Mouse (Mus musculus) lung, embryonic 14.5 days (tissue): ENCODE data around the gene Jazf1. TPM values are rescaled to one million over a fixed set of nuclear protein-coding genes. Genes with fewer than 3 reads are reported as not detected.

Source experiments
- ATAC-seq: fragments of 200-750 bp; cut with Nextera tagmentation; 2 replicates; pipeline ENCODE4 v1.8.0; 2017; ENCODE audit warnings: mild to moderate bottlenecking, moderate TSS enrichment, moderate library complexity; ENCODE audit not compliant: insufficient read depth
- DNase-seq: peaks from one replicate; pipeline ENCODE4 v3.0.0-alpha.2; 2015
- H3K27ac ChIP-seq: fragments of 300-500 bp; sonication (generic); 2 replicates; pipeline ENCODE4 v1.5.1; 2014; ENCODE audit warnings: low read depth, mild to moderate bottlenecking, moderate library complexity
- H3K27me3 ChIP-seq: fragments of 300-500 bp; sonication (generic); 2 replicates; pipeline ENCODE4 v1.6.1; 2014; ENCODE audit warnings: low read length, control low read depth; ENCODE audit not compliant: insufficient read depth
- H3K36me3 ChIP-seq: fragments of 300-500 bp; sonication (generic); 2 replicates; pipeline ENCODE4 v1.6.1; 2014; ENCODE audit warnings: control low read depth; ENCODE audit not compliant: insufficient read depth
- H3K4me1 ChIP-seq: fragments of 300-500 bp; sonication (generic); 2 replicates; pipeline ENCODE4 v1.6.1; 2014; ENCODE audit warnings: antibody characterized with exemption, control low read depth; ENCODE audit not compliant: insufficient read depth
- H3K4me2 ChIP-seq: fragments of 300-500 bp; sonication (generic); 2 replicates; pipeline ENCODE4 v1.6.1; 2014; ENCODE audit warnings: mild to moderate bottlenecking
- H3K4me3 ChIP-seq: fragments of 300-500 bp; sonication (generic); 2 replicates; pipeline ENCODE4 v1.5.1; 2014; ENCODE audit warnings: low read depth, low read length
- H3K9ac ChIP-seq: fragments of 300-500 bp; sonication (generic); 2 replicates; pipeline ENCODE4 v1.6.1; 2014
- H3K9me3 ChIP-seq: fragments of 300-500 bp; sonication (generic); 2 replicates; pipeline ENCODE4 v1.6.1; 2016; ENCODE audit warnings: low read depth, low read length, control low read depth
- CTCF ChIP-seq: IDR thresholded peaks from 2 replicates; pipeline ENCODE4 v1.5.1; 2016; ENCODE audit warnings: antibody characterized with exemption, low read depth
- WGBS: fragments of 180-500 bp; shearing (Covaris S2); extraction: QIAGEN DNeasy Blood & Tissue Kit; methylation state at CpG from one replicate; pipeline ENCODE4 v1.1.7; 2014; 5-methylcytosine and 5-hydroxymethylcytosine counted together
- polyA plus RNA-seq: library from polyadenylated mRNA; unstranded; fragments of >200 nt; fragmentation: Nextera tagmentation; extraction: Ambion mirVana; gene quantifications from 2 replicates; pipeline ENCODE4 v1.2.1, GENCODE M21; 2014

Gene Jazf1
- polyA plus RNA-seq, 1 experiment from 2014 or later, result 3.9 TPM

DNA sequence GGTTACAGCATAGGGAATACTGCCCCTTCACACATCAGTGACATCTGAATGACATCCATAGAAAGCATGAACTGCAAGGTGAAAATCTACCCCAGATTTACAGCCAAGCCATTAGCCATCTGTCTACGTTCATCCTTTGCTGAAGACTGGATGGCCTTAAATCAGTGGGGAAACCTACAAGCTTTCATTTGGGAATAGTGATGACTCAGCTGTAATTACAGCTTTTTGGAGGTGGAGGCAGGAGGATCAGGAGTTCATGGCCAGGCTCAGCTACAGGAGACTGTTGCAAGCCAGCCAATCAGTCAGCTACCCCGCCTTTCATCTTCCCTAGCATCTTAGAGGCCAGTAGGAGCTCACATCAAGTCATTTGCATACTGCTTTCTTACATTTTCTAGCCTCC, 153.5 kb downstream of the Jazf1 start:
- ATAC-seq, result no peak
- WGBS, result 81% methylated on average over 2 of the region's 2 CpGs
- no peak for DNase-seq
- no peak overlapping the region for H3K9ac ChIP-seq
- no peaks in the 10 kb centered on the region for H3K27me3 ChIP-seq
- no peaks in the 10 kb centered on the region for H3K4me1 ChIP-seq
- no peaks in the 10 kb centered on the region for H3K36me3 ChIP-seq
- no peak for TF ChIP-seq CTCF
- no peak overlapping the region for H3K4me2 ChIP-seq
- H3K27ac ChIP-seq, result no peak overlapping the region
- H3K4me3 ChIP-seq, result no peak overlapping the region
- no peaks in the 10 kb centered on the region for H3K9me3 ChIP-seq

DNA sequence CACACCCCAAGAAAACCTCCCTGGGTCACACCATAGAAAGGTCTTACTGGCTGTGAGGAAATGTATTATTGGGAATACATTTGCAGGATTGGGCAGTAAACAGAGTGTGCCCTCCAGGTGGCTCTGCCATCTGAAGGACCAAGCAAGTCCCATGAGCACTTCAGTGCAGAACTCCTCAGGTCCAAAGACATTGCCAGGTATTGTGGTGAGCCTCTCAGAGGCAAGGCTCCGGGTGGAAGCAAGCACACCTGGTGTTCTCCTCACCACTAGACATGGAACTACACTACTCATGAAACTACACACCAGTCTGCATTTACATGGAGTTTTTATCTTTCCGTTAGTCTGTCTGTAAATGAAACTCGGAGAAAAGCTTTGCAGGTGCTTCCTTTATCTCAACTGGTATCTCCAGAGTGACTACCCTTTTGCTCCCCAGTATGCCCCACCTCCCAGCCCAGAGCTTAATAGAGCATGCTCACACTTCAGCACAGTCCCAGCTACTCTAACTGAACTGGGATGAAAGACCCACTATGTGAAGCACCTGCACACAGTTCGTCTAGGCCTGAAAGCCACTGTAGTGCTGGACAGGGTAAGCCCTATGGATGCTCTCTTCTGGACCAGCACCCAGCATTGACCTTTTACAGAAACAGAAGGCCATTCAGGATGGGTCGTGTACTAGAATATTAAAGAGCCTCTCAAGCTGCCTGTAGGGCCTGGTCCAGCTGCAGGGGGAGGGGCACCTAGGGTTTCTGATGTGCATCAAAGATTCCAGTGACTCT, 156.1 kb downstream of the Jazf1 start:
- ATAC-seq, result no peak
- no peak overlapping the region for H3K4me2 ChIP-seq
- TF ChIP-seq CTCF, result no peak
- no peaks in the 10 kb centered on the region for H3K27me3 ChIP-seq
- H3K36me3 ChIP-seq, result no peaks in the 10 kb centered on the region
- no peak for DNase-seq
- no peak overlapping the region for H3K27ac ChIP-seq
- H3K9me3 ChIP-seq, result no peaks in the 10 kb centered on the region
- H3K9ac ChIP-seq, result no peak overlapping the region
- 73% methylated on average over 5 of the region's 5 CpGs for WGBS
- no peak overlapping the region for H3K4me3 ChIP-seq
- no peaks in the 10 kb centered on the region for H3K4me1 ChIP-seq

DNA sequence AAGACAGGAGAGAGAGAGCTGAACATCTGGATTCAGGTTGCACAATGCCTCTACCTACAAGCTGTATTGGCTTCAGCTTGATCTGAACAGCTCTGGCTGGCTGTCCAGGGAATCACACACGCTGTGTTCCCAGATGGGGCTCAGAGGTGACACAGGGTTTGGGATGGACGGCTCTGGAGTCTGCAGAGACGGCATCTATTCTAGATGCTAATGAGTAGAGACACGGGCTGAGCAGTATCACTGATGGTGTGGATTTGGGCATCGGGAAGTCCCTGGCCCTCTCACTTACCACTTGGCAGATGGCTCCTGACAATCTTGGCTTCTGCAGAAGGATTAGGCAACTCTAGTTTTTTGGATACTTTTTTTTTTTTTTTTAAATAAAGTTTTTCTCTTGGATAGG, 161.6 kb downstream of the Jazf1 start:
- Histone ChIP-seq H3K9ac (no peak overlapping the region), H3K4me3 (no peak overlapping the region), H3K27ac (no peak overlapping the region), H3K4me2 (no peak overlapping the region), H3K36me3 (no peaks in the 10 kb centered on the region), H3K9me3 (no peaks in the 10 kb centered on the region), H3K4me1 (no peaks in the 10 kb centered on the region), H3K27me3 (no peaks in the 10 kb centered on the region)
- DNase-seq (no peak), ATAC-seq (no peak)
- WGBS, result 73% methylated on average over 5 of the region's 5 CpGs
- no peak for TF ChIP-seq CTCF

DNA sequence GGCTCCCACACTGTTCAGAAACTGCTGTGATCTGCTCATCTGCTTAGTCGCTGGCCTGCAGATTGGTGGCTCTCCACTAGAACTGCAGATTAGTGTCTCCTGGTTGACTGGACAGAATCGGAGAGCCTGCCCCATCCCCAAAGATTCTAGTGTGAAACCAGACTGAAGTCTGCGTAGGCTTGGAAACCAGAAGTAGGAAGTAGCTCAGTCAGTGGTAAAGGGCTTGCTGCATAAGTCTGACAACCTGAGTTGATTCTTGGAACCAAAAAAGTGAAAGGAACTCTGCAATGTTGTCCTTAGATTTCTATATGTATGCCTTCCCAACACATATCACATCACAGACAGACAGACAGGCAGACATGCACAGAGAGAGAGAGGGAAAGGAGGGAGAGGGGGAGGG, 163.3 kb downstream of the Jazf1 start:
- TF ChIP-seq CTCF, result no peak
- no peak overlapping the region for H3K27ac ChIP-seq
- ATAC-seq (no peak), DNase-seq (no peak)
- no peak overlapping the region for H3K4me2 ChIP-seq
- no peak overlapping the region for H3K9ac ChIP-seq
- H3K4me3 ChIP-seq, result no peak overlapping the region
- no peaks in the 10 kb centered on the region for H3K27me3 ChIP-seq
- no peaks in the 10 kb centered on the region for H3K4me1 ChIP-seq
- WGBS, result 52% methylated on average over 3 of the region's 3 CpGs
- H3K9me3 ChIP-seq, result no peaks in the 10 kb centered on the region
- no peaks in the 10 kb centered on the region for H3K36me3 ChIP-seq

DNA sequence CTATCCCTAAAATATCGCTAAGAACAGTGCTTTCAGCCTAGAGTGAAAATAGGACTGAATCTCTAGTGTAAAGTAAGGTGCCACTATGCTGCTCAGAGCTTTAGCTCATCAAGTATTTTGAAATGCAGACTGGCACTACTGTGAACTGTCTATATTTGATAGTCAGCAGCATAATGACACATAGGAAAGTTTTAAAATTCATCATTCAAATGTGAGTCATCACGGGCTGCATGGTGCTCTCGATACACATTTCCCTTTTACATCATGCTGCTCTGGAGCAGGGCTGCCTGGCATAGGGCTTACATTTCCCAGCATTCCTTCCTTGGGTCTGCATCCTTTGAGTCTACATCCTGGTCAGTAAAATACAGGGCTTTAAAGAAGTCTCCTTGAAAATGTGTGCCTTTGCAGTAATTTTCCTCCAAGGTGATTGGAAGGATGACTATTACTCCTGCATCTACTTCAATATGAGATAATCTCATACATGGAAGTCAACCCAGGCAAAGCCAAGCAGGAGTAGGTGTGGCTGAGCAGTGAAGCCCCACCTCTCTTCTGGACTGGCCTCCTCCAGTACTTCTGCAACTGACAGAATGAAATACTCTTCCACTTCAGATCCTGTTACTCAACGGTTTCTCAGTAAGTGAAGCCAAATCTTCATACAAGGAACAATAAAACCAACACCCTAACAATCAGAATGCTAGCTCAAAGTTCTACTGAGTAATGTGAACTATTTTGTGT, 165.0 kb downstream of the Jazf1 start:
- no peaks in the 10 kb centered on the region for H3K9me3 ChIP-seq
- no peaks in the 10 kb centered on the region for H3K4me1 ChIP-seq
- DNase-seq, result no peak
- H3K9ac ChIP-seq, result no peak overlapping the region
- H3K36me3 ChIP-seq, result no peaks in the 10 kb centered on the region
- WGBS, result 65% methylated on average over 4 of the region's 4 CpGs
- H3K27ac ChIP-seq, result no peak overlapping the region
- no peaks in the 10 kb centered on the region for H3K27me3 ChIP-seq
- no peak overlapping the region for H3K4me2 ChIP-seq
- TF ChIP-seq CTCF, result no peak
- no peak overlapping the region for H3K4me3 ChIP-seq
- no peak for ATAC-seq

DNA sequence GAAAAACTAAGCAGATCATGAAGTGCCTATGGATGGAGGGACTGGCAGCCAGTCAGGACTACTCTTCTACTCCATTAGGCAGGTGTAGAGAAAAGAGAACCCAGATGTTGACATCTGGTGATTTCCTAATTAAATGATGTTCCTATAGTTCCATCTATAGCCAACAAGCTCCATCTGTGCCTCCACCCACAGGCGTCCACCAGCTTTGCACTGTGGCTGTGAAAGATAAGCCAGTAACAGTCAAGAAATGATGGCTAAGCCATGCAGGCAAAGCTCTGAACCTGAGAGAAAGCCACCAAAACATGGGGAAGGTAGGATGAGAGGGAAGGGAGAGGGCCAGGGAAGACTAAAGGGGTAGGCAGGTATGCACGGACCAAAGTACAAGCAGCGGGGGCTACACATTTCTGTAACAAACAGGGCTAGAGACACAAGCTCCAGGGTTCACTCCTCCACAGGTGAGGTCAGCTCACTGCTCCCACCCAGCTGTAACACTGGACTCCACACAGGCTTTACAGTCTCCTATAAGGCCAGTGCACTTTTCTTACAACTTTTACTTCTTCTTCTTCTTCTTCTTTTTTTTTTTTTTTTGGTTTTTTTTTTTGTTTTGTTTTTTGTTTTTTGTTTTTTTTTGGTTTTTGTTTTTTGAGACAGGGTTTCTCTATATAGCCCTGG, 168.7 kb downstream of the Jazf1 start:
- Histone ChIP-seq H3K4me3 (no peak overlapping the region), H3K4me2 (no peak overlapping the region), H3K4me1 (no peaks in the 10 kb centered on the region), H3K9ac (no peak overlapping the region), H3K27me3 (no peaks in the 10 kb centered on the region), H3K36me3 (no peaks in the 10 kb centered on the region), H3K9me3 (no peaks in the 10 kb centered on the region), H3K27ac (no peak overlapping the region)
- no peak for DNase-seq
- WGBS, result 90% methylated on average over 3 of the region's 3 CpGs
- no peak for ATAC-seq
- no peak for TF ChIP-seq CTCF

DNA sequence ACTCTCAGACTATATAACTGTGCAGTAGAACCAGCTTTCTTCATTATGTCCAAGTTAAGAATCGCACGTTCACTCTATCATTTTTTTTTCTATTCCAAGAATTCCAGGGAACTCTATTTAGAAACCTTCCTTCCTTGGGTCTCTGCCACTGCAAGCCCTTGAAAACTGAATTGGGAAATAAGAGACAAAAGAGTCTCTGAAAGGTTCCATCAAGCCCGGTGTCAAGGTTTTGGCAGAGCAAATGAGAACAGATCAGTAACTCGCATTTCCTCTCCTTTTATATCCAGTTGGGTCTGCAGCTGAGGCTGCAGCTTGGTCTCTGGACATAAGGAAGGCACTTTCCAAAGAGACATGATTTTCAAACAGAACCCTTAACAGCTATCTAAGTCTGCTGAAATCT, 173.4 kb downstream of the Jazf1 start:
- WGBS, result 59% methylated on average over 4 of the region's 4 CpGs
- TF ChIP-seq CTCF, result no peak

More for the DNA sequence above, 173.4 kb downstream of the Jazf1 start:
- ATAC-seq, result no peak
- H3K36me3 ChIP-seq, result no peaks in the 10 kb centered on the region
- no peak overlapping the region for H3K9ac ChIP-seq
- no peak overlapping the region; the same call in 1 of the 2 replicates for H3K4me2 ChIP-seq
- no peaks in the 10 kb centered on the region for H3K27me3 ChIP-seq
- DNase-seq, result no peak
- no peak overlapping the region for H3K27ac ChIP-seq
- no peaks in the 10 kb centered on the region for H3K4me1 ChIP-seq
- no peak overlapping the region for H3K4me3 ChIP-seq
- H3K9me3 ChIP-seq, result no peaks in the 10 kb centered on the region
